Mouse (Mus musculus) subcutaneous adipose tissue, adult 2 months (tissue): Measurements from ENCODE around the gene Pcsk4. TPM values are rescaled to one million over a fixed set of nuclear protein-coding genes. Genes with fewer than 3 reads are reported as not detected.

Experiments used
- polyA plus RNA-seq: library from polyadenylated mRNA; depleted of rRNA; stranded (reverse); fragments of >200 nt; gene quantifications from 2 replicates; pipeline ENCODE4 v1.2.3, GENCODE M21; 2012; ENCODE audit warnings: low replicate concordance; rRNA removed

Gene Pcsk4
- polyA plus RNA-seq, result 11.0 and 18.3 TPM in 2 replicates

DNA sequence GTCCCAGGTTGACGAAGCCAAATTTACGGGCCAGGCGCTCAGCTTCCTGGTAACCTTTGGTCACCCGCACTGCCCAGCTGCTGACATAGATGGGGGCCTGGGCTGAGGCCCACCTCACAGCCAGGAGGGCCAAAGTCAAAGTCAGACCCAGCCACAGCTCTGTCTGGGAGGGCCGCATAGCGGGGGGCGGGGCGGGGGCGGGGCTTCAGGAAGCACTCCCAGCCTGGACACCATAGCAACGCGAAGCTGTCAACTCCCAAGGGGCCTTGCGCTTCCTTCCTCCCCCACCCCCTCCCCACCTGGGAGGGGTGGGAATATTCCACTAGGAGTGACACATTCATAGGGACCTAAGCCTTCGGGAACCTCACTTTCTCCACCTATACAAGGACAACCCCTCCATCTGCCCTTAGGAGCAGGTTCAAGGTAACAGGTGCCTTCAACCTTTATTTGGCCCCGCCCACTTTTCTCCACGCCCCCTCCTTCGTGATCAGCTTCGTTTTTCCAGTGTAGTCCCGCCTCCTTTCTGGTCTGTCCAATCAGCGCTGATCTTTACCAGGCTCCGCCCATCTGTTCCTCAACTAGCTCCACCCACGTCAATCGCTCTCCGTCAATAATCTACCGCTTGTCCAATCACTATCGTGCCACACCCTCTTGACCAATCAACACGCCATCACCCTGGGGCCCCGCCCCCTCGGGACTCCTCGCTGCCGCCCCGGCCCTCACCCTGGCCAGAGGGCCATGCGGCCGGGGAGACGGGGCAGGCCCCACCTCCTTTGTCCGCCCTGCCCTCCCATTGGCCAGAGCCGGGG, at the start of gene Pcsk4, which contains the start of gene Reep6:
Pcsk4 (minus strand) TSS at position 226 of the 809 bp plus-strand sequence.
Reep6 (plus strand) TSS at position 681 of the 809 bp plus-strand sequence.

GRCm38 (mm10) chr10:80356001-80356682, 26.8 kb upstream of the Pcsk4 start, which contains the start of gene Plk5:
TSS of gene Plk5 (plus strand) at chr10:80356459.

GRCm38 (mm10) chr10:80348244-80348781, 19.0 kb upstream of the Pcsk4 start, which contains the start of gene Adamtsl5:
TSS of gene Adamtsl5 (minus strand) at chr10:80348412.

GRCm38 (mm10) chr10:80320340-80320760, 8.9 kb downstream of the Pcsk4 start, which contains the start of gene 2310011J03Rik:
TSS of gene 2310011J03Rik (minus strand) at chr10:80320537.

GRCm38 (mm10) chr10:80295618-80296425, 33.5 kb downstream of the Pcsk4 start, which contains the start of gene Apc2:
TSS of gene Apc2 (plus strand) at chr10:80295977.

GRCm38 (mm10) chr10:80292251-80293146, 36.8 kb downstream of the Pcsk4 start, which contains the start of gene Rps15:
TSS of gene Rps15 (plus strand) at chr10:80292453.

Other genes with a start within 250 kb of the Pcsk4 start
- 43.1 and 60.1 TPM in 2 replicates for gene Sbno2, start 223.9 kb downstream of the Pcsk4 start, polyA plus RNA-seq
- 146 and 147 TPM in 2 replicates for gene Stk11, start 213.7 kb downstream of the Pcsk4 start, polyA plus RNA-seq
- 840 and 867 TPM in 2 replicates for gene Atp5d, start 190.9 kb downstream of the Pcsk4 start, polyA plus RNA-seq
- gene Cbarp, start 188.7 kb downstream of the Pcsk4 start, polyA plus RNA-seq, result 4.6 and 24.2 TPM in 2 replicates
- 26.8 and 79.7 TPM in 2 replicates for gene Midn, start 181.2 kb downstream of the Pcsk4 start, polyA plus RNA-seq
- gene Cirbp, start 163.5 kb downstream of the Pcsk4 start, polyA plus RNA-seq, result 85.6 and 156 TPM in 2 replicates
- 11.8 and 12.1 TPM in 2 replicates for gene 1600002K03Rik, start 156.6 kb downstream of the Pcsk4 start, polyA plus RNA-seq
- 5.8 and 12.4 TPM in 2 replicates for gene Efna2, start 150.0 kb downstream of the Pcsk4 start, polyA plus RNA-seq
- 61.9 and 62.4 TPM in 2 replicates for gene Mum1, start 103.1 kb downstream of the Pcsk4 start, polyA plus RNA-seq
- gene Ndufs7, start 80.4 kb downstream of the Pcsk4 start, polyA plus RNA-seq, result 414 and 611 TPM in 2 replicates
- 63.6 and 128 TPM in 2 replicates for gene Gamt, start 68.5 kb downstream of the Pcsk4 start, polyA plus RNA-seq
- 41.8 and 67.0 TPM in 2 replicates for gene Dazap1, start 68.0 kb downstream of the Pcsk4 start, polyA plus RNA-seq
- 1,097 and 1,999 TPM in 2 replicates for gene Rps15, start 37.0 kb downstream of the Pcsk4 start, polyA plus RNA-seq
- 1.6 and 3.1 TPM in 2 replicates for gene Apc2, start 33.5 kb downstream of the Pcsk4 start, polyA plus RNA-seq
- gene 2310011J03Rik, start 9.0 kb downstream of the Pcsk4 start, polyA plus RNA-seq, result 63.1 and 73.9 TPM in 2 replicates
- 29.5 and 41.3 TPM in 2 replicates for gene Reep6, start 455 bp upstream of the Pcsk4 start, polyA plus RNA-seq
- gene Adamtsl5, start 18.9 kb upstream of the Pcsk4 start, polyA plus RNA-seq, result 27.6 and 29.5 TPM in 2 replicates
- gene Plk5, start 27.0 kb upstream of the Pcsk4 start, polyA plus RNA-seq, result 0.12 TPM in 1 of 2 replicates, not detected in the other
- gene Mex3d, start 58.2 kb upstream of the Pcsk4 start, polyA plus RNA-seq, result 9.5 and 41.0 TPM in 2 replicates
- gene Mbd3, start 70.1 kb upstream of the Pcsk4 start, polyA plus RNA-seq, result 145 and 199 TPM in 2 replicates
- gene Uqcr11, start 77.3 kb upstream of the Pcsk4 start, polyA plus RNA-seq, result 2,303 and 2,715 TPM in 2 replicates
- gene Tcf3, start 104.1 kb upstream of the Pcsk4 start, polyA plus RNA-seq, result 56.2 and 124 TPM in 2 replicates
- gene Onecut3, start 165.3 kb upstream of the Pcsk4 start, polyA plus RNA-seq, result not detected in 2 replicates
- gene Atp8b3, start 209.6 kb upstream of the Pcsk4 start, polyA plus RNA-seq, result 0.03 and 0.06 TPM in 2 replicates
- 36.1 and 53.1 TPM in 2 replicates for gene Rexo1, start 232.1 kb upstream of the Pcsk4 start, polyA plus RNA-seq
- 13.1 and 28.3 TPM in 2 replicates for gene Klf16, start 247.8 kb upstream of the Pcsk4 start, polyA plus RNA-seq